Mouse (Mus musculus) liver, embryonic 14.5 days (tissue): ENCODE measurements around the gene Brms1.

ENCODE experiments used
- CTCF ChIP-seq: IDR thresholded peaks from 2 replicates; pipeline ENCODE4 v1.5.1; 2016; ENCODE audit warnings: antibody characterized with exemption, low read depth, control low read depth
- EP300 ChIP-seq: IDR thresholded peaks from 2 replicates; pipeline ENCODE4 v1.6.1; 2016; ENCODE audit warnings: antibody characterized with exemption, low read depth

DNA sequence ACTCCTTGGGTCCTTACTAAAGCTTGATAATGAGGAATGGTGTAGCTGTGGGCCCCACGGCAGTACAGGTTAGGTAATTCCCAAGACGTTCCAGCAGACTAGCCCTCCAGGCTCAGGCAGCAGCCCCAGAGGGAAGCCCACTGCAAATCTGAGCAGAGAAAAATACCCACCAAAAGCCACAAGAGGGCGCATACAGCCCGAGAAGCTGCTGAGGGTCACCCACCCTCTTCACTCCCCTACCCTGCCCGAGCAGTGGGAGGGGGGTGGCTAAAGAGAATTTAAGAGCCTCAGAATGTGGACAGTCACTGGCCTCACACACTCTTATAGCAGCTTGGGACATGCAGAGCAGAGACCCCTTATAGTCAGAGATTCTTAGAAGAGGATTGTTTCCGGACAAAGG, 15.1 kb downstream of the Brms1 start:
- peak; percentile 73 for TF ChIP-seq CTCF
- no peak for TF ChIP-seq EP300
